Mouse (Mus musculus): ENCODE results near the gene Sec31a. TPM values are rescaled to one million over a fixed set of nuclear protein-coding genes. Genes with fewer than 3 reads are reported as not detected.

The Sec31a gene
- polyA plus RNA-seq (2014; fragmentation: Illumina TruSeq; extraction: RNeasy Lipid Tissue Mini Kit (QIAGEN cat#74804); ENCODE audit: low replicate concordance), result 443 TPM

GRCm38 (mm10) chr5:100415761-100416590 is at the start of gene Sec31a:
Gene Sec31a (minus strand): TSS chr5:100416234.

Other genes with a start within 250 kb of the Sec31a start
- gene Lin54, start 84.4 kb upstream of the Sec31a start, polyA plus RNA-seq (2014; fragmentation: Illumina TruSeq; extraction: RNeasy Lipid Tissue Mini Kit (QIAGEN cat#74804); ENCODE audit: low replicate concordance), result 32.8 TPM
- gene Cops4, start 102.1 kb upstream of the Sec31a start, polyA plus RNA-seq (2014; fragmentation: Illumina TruSeq; extraction: RNeasy Lipid Tissue Mini Kit (QIAGEN cat#74804); ENCODE audit: low replicate concordance), result 70.4 TPM
- 1,677 TPM for gene Plac8, start 156.0 kb upstream of the Sec31a start, polyA plus RNA-seq (2014; fragmentation: Illumina TruSeq; extraction: RNeasy Lipid Tissue Mini Kit (QIAGEN cat#74804); ENCODE audit: low replicate concordance)